Mouse (Mus musculus) cerebellum, postnatal 25 days (tissue): ENCODE results near the gene Ube2a.
A peak's percentile ranks its signal among the peaks of the same experiment; 100 is the strongest.

Experiments used
- DNase-seq, 2 experiments: peaks; one replicate each; pipeline ENCODE4 v3.0.0; 2021; ENCODE audit warnings: mixed read lengths in 2 of 2

Ube2a gene

GRCm38 (mm10) chrX:36873765-36874164 lies at the start of gene Ube2a, which contains the start of gene C330007P06Rik:
Ube2a (plus strand) TSS chrX:36873900.
C330007P06Rik (minus strand) TSS chrX:36874111.
- no peak for DNase-seq

- DNase-seq, result no peak
Measured at GRCm38 (mm10) chrX:36823932-36824711, 49.6 kb upstream of the Ube2a start.

- no peak for DNase-seq
Measured at GRCm38 (mm10) chrX:36825032-36825431, 48.7 kb upstream of the Ube2a start.

- no peak for DNase-seq
Measured at GRCm38 (mm10) chrX:36826873-36827272, 46.8 kb upstream of the Ube2a start.

GRCm38 (mm10) chrX:36830271-36830670 lies 43.4 kb upstream of the Ube2a start:
- DNase-seq, result peak; percentile 39 to 65

GRCm38 (mm10) chrX:36831632-36832031 lies 42.1 kb upstream of the Ube2a start:
- no peak for DNase-seq

- peak; percentile 74 to 85 for DNase-seq
Measured at GRCm38 (mm10) chrX:36833397-36834084, 40.2 kb upstream of the Ube2a start.

GRCm38 (mm10) chrX:36837069-36837676 lies 36.5 kb upstream of the Ube2a start:
- DNase-seq, result no peak

- peak in 1 of 2 experiments; percentile 45 for DNase-seq
Measured at GRCm38 (mm10) chrX:36839391-36839790, 34.3 kb upstream of the Ube2a start.

GRCm38 (mm10) chrX:36841698-36842097 lies 32.0 kb upstream of the Ube2a start:
- DNase-seq, result no peak

GRCm38 (mm10) chrX:36843346-36843990 lies 30.2 kb upstream of the Ube2a start:
- DNase-seq, result no peak

- DNase-seq, result no peak
Measured at GRCm38 (mm10) chrX:36847152-36847551, 26.5 kb upstream of the Ube2a start.

- no peak for DNase-seq
Measured at GRCm38 (mm10) chrX:36852631-36853030, 21.1 kb upstream of the Ube2a start.

GRCm38 (mm10) chrX:36863766-36864608 lies 9.7 kb upstream of the Ube2a start:
- peak; percentile 85 to 88 for DNase-seq

- no peak for DNase-seq
Measured at GRCm38 (mm10) chrX:36864609-36865328, 8.9 kb upstream of the Ube2a start.

- no peak for DNase-seq
Measured at GRCm38 (mm10) chrX:36870372-36870771, 3.3 kb upstream of the Ube2a start.

GRCm38 (mm10) chrX:36874178-36874696 lies 537 bp downstream of the Ube2a start:
- DNase-seq, result peak; percentile 90 to 95

GRCm38 (mm10) chrX:36874704-36875128 lies 1.0 kb downstream of the Ube2a start:
- no peak for DNase-seq

- peak in 1 of 2 experiments; percentile 11 for DNase-seq
Measured at GRCm38 (mm10) chrX:36884719-36885118, 11.0 kb downstream of the Ube2a start.

- DNase-seq, result peak in 1 of 2 experiments; percentile 17
Measured at GRCm38 (mm10) chrX:36898931-36899330, 25.2 kb downstream of the Ube2a start.

- no peak for DNase-seq
Measured at GRCm38 (mm10) chrX:36901655-36902054, 28.0 kb downstream of the Ube2a start.
